Mouse (Mus musculus) neutrophil, adult 5-6 weeks (primary cell): ENCODE measurements around the gene Dkk3. TPM values are rescaled to one million over a fixed set of nuclear protein-coding genes. Genes with fewer than 3 reads are reported as not detected.
"Not testable (repeated sequence)": the region's sequence is repeated elsewhere in the genome, so short reads cannot be mapped to it uniquely, and the experiment has no call there.

Source experiments
- ATAC-seq: fragments of 151-379, 151-347 bp; 2 replicates; pipeline ENCODE4 v1.8.0; 2017; ENCODE audit warnings: mild to moderate bottlenecking, moderate TSS enrichment; ENCODE audit not compliant: insufficient number of reproducible peaks, poor library complexity, low FRiP score, severe bottlenecking; ENCODE audit errors: extremely low read depth
- total RNA-seq: library from RNA; stranded (forward); fragments of 200-1000 nt; gene quantifications from 2 replicates; pipeline ENCODE4 v1.2.3, GENCODE M21; 2017

Gene Dkk3
- total RNA-seq, 1 experiment from 2014 or later: not detected

DNA sequence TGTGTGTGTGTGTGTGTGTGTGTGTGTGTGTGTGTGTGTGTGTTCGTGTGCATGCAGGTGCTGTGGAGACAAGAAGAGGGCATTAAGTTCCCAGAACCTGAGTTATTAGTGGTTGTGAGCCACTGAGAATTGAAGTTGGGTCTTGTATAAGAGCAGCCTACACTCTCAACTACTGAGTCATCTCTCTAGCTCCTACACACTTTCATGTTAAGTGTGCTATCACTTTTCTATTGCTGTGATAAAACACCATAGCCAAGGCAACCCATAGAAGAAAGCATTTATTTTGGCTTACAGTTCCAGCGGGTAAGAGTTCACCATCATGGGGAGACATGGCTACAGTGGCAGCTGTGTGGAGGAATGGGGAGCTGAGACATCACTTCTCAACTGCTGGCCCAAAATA is 17.8 kb upstream of the Dkk3 start:
- ATAC-seq: no peak

DNA sequence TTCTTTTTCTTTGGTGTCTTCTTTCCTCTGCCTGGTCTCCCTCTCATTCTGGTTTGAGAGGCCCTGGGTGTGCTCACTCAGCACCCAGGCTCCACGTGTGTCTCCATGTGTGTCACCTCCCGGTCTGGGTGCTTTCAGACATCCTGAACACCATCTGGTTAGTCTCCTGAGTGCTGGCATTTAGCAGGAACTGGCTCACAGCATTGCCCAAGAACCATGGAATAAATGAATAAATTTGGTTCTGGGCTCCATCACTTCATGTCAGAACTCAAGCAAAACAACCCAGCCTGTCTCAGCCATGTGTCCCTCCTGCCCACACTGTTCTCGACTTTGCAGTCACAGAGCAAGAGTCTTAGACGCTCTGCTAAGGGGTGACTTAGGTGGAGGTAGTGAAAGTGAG is 13.8 kb upstream of the Dkk3 start:
- no peak for ATAC-seq

- ATAC-seq: no peak
These were observed 11.3 kb upstream of the Dkk3 start for GRCm38 (mm10) chr7:112169955-112170692.

DNA sequence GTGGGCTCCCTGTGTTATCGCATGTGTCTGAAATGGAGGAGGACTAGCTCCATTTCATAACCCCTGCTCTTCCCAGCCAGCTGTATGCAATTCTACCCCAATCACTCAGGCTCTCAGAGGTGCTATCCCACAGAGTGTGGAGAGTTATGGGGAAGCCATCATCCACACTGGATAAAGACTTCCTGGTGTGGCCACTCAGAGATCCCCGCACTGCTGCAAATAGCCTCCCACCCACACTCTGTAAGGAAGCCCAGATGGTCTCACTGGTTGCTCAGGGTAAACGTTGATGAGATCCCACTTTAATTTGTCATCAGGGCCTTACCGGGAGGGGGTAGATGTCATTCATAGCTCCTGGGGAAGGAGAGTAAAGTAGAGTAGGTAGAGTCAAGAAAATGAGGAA is 6.7 kb upstream of the Dkk3 start:
- ATAC-seq: no peak

DNA sequence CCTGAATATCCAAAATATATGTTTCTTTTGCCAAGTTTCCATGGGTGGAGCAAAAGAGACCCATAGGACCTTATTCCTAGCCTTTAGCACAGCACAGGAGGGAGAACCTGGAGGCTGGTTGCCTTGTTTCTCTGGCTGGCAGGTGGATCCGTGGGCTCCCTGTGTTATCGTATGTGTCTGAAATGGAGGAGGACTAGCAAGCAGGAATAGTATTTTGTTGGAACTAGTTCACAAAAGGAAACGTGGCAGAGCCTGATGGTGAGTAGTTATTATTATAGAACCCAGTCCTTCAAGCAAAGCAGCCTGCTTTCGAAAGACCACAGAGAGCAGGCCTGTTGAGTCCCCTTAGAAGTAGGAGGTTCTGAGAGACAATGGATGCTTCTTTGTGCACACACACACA is 6.2 kb upstream of the Dkk3 start:
- not testable (repeated sequence) for ATAC-seq

DNA sequence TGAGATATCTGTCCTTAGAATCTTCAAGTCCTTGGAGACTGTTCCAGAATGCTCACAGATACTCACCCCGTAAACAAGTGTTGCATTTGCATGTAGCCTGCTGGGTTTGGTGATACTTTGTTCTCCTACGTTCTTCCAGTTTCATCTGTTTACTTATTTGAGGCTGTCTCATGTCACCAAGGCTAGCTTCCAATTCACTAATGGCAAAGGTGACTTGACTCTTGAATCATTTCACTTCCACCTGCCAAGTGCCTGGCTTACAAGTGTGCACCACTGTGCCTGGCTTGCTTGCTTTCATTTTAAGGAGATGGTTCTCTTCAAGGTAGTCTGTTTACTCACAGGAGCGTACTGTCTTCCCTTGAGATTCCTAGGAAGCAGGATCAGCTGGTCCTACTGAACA is 5.6 kb upstream of the Dkk3 start:
- no peak for ATAC-seq

DNA sequence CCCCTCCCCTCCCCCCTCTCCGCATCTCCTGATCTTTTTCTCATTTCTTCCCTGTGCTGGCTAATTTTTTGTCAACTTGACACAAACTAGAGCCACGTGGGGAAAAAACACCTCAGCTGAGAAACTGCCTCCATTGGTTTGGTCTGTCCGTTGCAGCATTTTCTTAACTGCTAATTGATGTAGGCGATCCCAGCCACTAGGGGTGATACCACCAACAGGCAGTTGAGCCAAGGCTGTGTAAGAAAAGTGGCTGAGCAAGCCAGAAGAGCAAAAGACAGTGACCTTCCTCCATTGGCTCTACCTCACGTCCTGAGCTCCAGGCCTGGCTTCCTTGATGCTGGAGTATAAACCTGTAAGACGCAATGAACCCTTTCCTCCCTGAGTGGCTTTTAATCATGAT is 978 bp upstream of the Dkk3 start:
- no peak for ATAC-seq

- ATAC-seq: no peak
These were observed 528 bp downstream of the Dkk3 start for GRCm38 (mm10) chr7:112158316-112158741.

GRCm38 (mm10) chr7:112157584-112158315 is 1.1 kb downstream of the Dkk3 start:
- no peak for ATAC-seq

DNA sequence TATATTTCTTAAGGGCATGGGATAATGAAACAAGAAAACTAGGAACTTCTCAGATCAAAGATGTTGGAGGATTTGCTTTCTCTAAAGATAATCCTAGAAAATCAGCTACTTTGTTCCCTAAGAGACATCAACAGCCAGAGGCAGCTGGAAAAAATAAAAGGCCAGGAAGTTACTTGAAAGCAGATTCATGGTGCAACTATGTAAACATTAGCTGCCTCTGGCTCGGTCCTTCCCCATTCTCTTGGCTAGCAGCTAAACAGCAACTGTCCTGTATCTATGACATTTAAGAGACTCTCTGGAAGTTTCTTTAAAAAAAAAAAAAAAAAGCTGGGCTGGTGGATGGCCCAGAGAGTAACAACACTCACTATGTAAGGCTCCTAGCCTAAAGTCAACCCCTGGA is 3.7 kb downstream of the Dkk3 start:
- ATAC-seq: no peak

DNA sequence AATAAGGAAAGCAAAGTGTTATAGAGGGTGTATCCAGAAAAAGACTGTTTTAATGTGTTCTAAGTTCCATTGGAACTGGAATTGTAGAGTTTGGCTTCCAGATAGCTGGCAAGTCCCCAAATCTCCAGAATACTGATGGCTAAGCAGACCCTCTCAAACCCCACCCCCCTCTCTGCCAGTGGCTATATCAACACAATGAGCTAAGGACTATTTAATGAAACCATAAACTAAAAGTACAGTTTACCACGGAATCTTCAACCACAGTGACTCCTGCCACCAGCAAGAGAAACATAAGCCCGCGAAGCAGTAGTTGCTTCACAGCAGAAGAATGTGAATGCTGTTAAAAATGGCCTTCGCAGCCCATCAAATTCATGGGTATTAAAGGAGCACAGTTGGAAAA is 4.4 kb downstream of the Dkk3 start:
- no peak for ATAC-seq

GRCm38 (mm10) chr7:112149113-112149512 is 9.7 kb downstream of the Dkk3 start:
- ATAC-seq: no peak

DNA sequence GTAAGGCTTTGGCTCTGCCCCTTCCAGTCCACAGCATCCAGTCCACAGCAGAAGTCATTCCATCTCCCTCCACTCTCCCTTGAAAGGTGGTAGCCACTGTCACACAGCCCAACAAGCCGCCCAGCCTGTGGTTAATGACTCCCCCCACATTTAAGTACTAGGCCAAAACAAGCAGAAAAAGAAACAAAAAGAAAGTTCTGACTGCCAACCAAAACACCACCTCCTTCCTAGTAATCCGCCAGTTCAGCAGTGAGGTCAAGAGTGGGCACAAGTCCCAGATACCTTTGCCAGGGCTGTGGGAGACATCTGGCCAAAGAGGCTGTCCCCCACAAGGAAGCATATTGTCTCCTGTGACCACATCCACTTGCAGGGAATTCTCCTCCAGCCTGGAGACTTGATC is 10.9 kb downstream of the Dkk3 start:
- ATAC-seq: no peak

GRCm38 (mm10) chr7:112144646-112145179 is 14.1 kb downstream of the Dkk3 start:
- no peak for ATAC-seq

GRCm38 (mm10) chr7:112143978-112144377 is 14.9 kb downstream of the Dkk3 start:
- ATAC-seq: no peak

- ATAC-seq: no peak
These were observed 15.8 kb downstream of the Dkk3 start for GRCm38 (mm10) chr7:112143090-112143500.

DNA sequence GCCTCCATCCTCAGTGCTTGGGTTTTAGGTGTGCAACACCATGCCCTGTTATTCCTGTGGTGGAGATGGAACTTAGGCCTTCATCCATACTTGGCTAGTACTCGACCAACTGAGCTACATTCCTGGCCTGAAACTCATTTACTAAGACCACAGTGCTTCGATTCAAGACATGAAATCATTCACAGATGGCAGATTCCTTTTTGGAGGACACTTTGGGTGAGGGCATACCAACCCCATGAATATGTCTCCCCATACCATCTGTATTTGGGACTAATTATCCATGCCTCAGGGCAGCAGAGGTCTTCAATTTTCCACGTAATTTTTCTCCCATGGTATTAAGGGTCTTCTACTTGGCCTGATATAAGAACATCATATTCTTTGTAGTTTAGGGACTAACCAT is 16.2 kb downstream of the Dkk3 start:
- ATAC-seq: no peak

- no peak for ATAC-seq
These were observed 18.1 kb downstream of the Dkk3 start for GRCm38 (mm10) chr7:112140725-112141124.

GRCm38 (mm10) chr7:112138509-112139405 is 20.1 kb downstream of the Dkk3 start:
- ATAC-seq: no peak
